In genomic region chr4:137368198-137368597, GRCm38 (mm10) we compare ENCODE assay signal across 11 mouse cellular contexts. TPM values are rescaled to one million over a fixed set of nuclear protein-coding genes. Genes with fewer than 3 reads are reported as not detected.
DNase-seq lines count a peak whose midpoint lies in the region; ATAC-seq and TF ChIP-seq lines count a peak whose summit lies in the region.
"Had no signal": no experiment of that assay in that cellular context is flagged by ENCODE, and none has a peak within 500 bp of the region (broad histone marks: within the 10 kb centered on the region; RNA-seq: fewer than 3 reads in every experiment).

No protein-coding gene starts in this region.

- no peaks in the 10 kb centered on the region for H3K79me2 ChIP-seq in MEL (ENCODE audit: control insufficient read depth, insufficient read depth, low read length, poor library complexity)

- no peak for TF ChIP-seq EP300 in MEL (IDR thresholded peaks at IDR 0.05; ENCODE audit: low read depth in 1 of 2, low read length in 2 of 2)
- TF ChIP-seq EP300 in liver, postnatal 0 days (IDR thresholded peaks at IDR 0.05; ENCODE audit: low read depth): no peak

- TF ChIP-seq CTCF in MEL (IDR thresholded peaks at IDR 0.05 in 2 of 3, conservative IDR thresholded peaks at IDR 0.05 in 1 of 3; ENCODE audit: control insufficient read depth in 1 of 3, insufficient read depth in 1 of 3, low read depth in 2 of 3, low read length in 3 of 3, poor library complexity in 1 of 3, severe bottlenecking in 1 of 3): no peak
- no peak for TF ChIP-seq CTCF in liver, postnatal 0 days (IDR thresholded peaks at IDR 0.05; ENCODE audit: low read depth)

- peak overlapping the region; percentile 15 for H3K4me2 ChIP-seq in kidney, embryonic 16.5 days (replicated peaks; ENCODE audit: low read depth, low read length)
- H3K4me2 ChIP-seq in embryonic facial prominence, embryonic 13.5 days: 0 out of 2 replicates have a peak overlapping the region, but pooled peaks have one; percentile 0
- H3K4me2 ChIP-seq in liver, postnatal 0 days (ENCODE audit: low read depth, low read length): peak overlapping the region; percentile 48

- peaks cover 29% of the 10 kb centered on the region for H3K4me1 ChIP-seq in kidney, embryonic 16.5 days (ENCODE audit: insufficient read depth, low read length)
- H3K4me1 ChIP-seq in MEL (ENCODE audit: control insufficient read depth in 1 of 2, insufficient read depth in 2 of 2, low read length in 2 of 2): peaks cover 8 to 44% of the 10 kb centered on the region in 2 experiments
- H3K4me1 ChIP-seq in embryonic facial prominence, embryonic 13.5 days: peaks cover 22% of the 10 kb centered on the region
- H3K4me1 ChIP-seq in liver, postnatal 0 days (ENCODE audit: insufficient read depth): peaks cover 35% of the 10 kb centered on the region

- H3K9ac ChIP-seq in kidney, embryonic 16.5 days (replicated peaks; ENCODE audit: low read length): 0 out of 2 replicates have a peak overlapping the region, but pooled peaks have one; percentile 38
- H3K9ac ChIP-seq in MEL (ENCODE audit: control insufficient read depth, low read depth, low read length, poor library complexity, severe bottlenecking): peak overlapping the region; percentile 53
- peak overlapping the region; percentile 58; the same call in 1 of the 2 replicates for H3K9ac ChIP-seq in embryonic facial prominence, embryonic 13.5 days
- 0 out of 2 replicates have a peak overlapping the region, but pooled peaks have one; percentile 30 for H3K9ac ChIP-seq in liver, postnatal 0 days (replicated peaks)

- 5% methylated on average over 1 of the region's 1 CpGs for WGBS in kidney, embryonic 16.5 days
- WGBS in embryonic facial prominence, embryonic 13.5 days: 6% methylated on average over 1 of the region's 1 CpGs
- WGBS in liver, postnatal 0 days (ENCODE audit: insufficient replicate concordance): 22% methylated on average over 1 of the region's 1 CpGs

- TF ChIP-seq POLR2A in MEL (IDR thresholded peaks at IDR 0.05; ENCODE audit: control insufficient read depth in 1 of 2, insufficient read depth in 1 of 2, low read depth in 1 of 2, low read length in 2 of 2, poor library complexity in 1 of 2): no peak

- no peak for TF ChIP-seq RAD21 in MEL (IDR thresholded peaks at IDR 0.05; ENCODE audit: low read depth, low read length)

- DNase-seq in kidney, postnatal 10 days: no peak
- peak; percentile 43 for DNase-seq in MEL (ENCODE audit: low read depth, low spot score)
- DNase-seq in liver, postnatal 0 days: no peak
- DNase-seq in cerebellum, postnatal 14 days: no peak
- DNase-seq: cerebellum, adult 9-11 months; layer of hippocampus, postnatal 36 days; right cerebral cortex, postnatal 14 days had no signal

- H3K4me3 ChIP-seq in kidney, embryonic 16.5 days (ENCODE audit: low read length): no peak overlapping the region
- H3K4me3 ChIP-seq in MEL (ENCODE audit: control insufficient read depth in 1 of 2, insufficient read depth in 1 of 2, low read depth in 2 of 2, low read length in 2 of 2): peak overlapping the region; percentile 38 to 54
- no peak overlapping the region for H3K4me3 ChIP-seq in embryonic facial prominence, embryonic 13.5 days
- H3K4me3 ChIP-seq in liver, postnatal 0 days (ENCODE audit: low read depth, low read length): no peak overlapping the region

- H3K27me3 ChIP-seq in kidney, embryonic 16.5 days (ENCODE audit: insufficient read depth, low read length): no peaks in the 10 kb centered on the region
- no peaks in the 10 kb centered on the region for H3K27me3 ChIP-seq in MEL (ENCODE audit: control insufficient read depth in 1 of 2, insufficient read depth in 2 of 2, low read length in 2 of 2)
- no peaks in the 10 kb centered on the region for H3K27me3 ChIP-seq in embryonic facial prominence, embryonic 13.5 days
- no peaks in the 10 kb centered on the region for H3K27me3 ChIP-seq in liver, postnatal 0 days (ENCODE audit: insufficient read depth, low read length)

- H3K9me3 ChIP-seq in kidney, embryonic 16.5 days (ENCODE audit: low read length): no peaks in the 10 kb centered on the region
- no peaks in the 10 kb centered on the region for H3K9me3 ChIP-seq in MEL (replicated peaks; ENCODE audit: insufficient read depth, low read length)
- no peaks in the 10 kb centered on the region for H3K9me3 ChIP-seq in embryonic facial prominence, embryonic 13.5 days
- H3K9me3 ChIP-seq in liver, postnatal 0 days (ENCODE audit: low read length): no peaks in the 10 kb centered on the region

- peak overlapping the region; percentile 84 for H3K27ac ChIP-seq in kidney, embryonic 16.5 days (ENCODE audit: low read length)
- H3K27ac ChIP-seq in MEL (ENCODE audit: control insufficient read depth, low read depth, low read length): peak overlapping the region; percentile 68
- peak overlapping the region; percentile 69 for H3K27ac ChIP-seq in embryonic facial prominence, embryonic 13.5 days
- peak overlapping the region; percentile 89 for H3K27ac ChIP-seq in liver, postnatal 0 days (ENCODE audit: low read depth)

- no peak for ATAC-seq in kidney, embryonic 16.5 days (ENCODE audit: low FRiP score, low TSS enrichment)
- ATAC-seq in embryonic facial prominence, embryonic 13.5 days (ENCODE audit: insufficient number of reproducible peaks, insufficient read depth, low FRiP score, low TSS enrichment, low read depth): no peak
- no peak for ATAC-seq in liver, postnatal 0 days
- ATAC-seq in megakaryocyte progenitor cell, adult 5-6 weeks (replicated peaks; ENCODE audit: poor library complexity): no peak

- H3K36me3 ChIP-seq in kidney, embryonic 16.5 days (ENCODE audit: insufficient read depth, low read length): no peaks in the 10 kb centered on the region
- H3K36me3 ChIP-seq in MEL (ENCODE audit: control insufficient read depth in 1 of 2, insufficient read depth in 2 of 2, low read length in 2 of 2): peaks cover 0 to 18% of the 10 kb centered on the region in 2 experiments; a peak in 2 of 4 replicates
- no peaks in the 10 kb centered on the region for H3K36me3 ChIP-seq in embryonic facial prominence, embryonic 13.5 days
- H3K36me3 ChIP-seq in liver, postnatal 0 days (replicated peaks; ENCODE audit: insufficient read depth, low read length): no peaks in the 10 kb centered on the region

TF ChIP-seq in MEL, 35 proteins besides CTCF, POLR2A, EP300 and RAD21:
- TF ChIP-seq GABPA (IDR thresholded peaks at IDR 0.05; ENCODE audit: low read depth, low read length) (no peak), UBTF (IDR thresholded peaks at IDR 0.05; ENCODE audit: borderline replicate concordance, insufficient read depth, low read depth, low read length) (no peak), ZKSCAN1 (IDR thresholded peaks at IDR 0.05; ENCODE audit: low read depth, low read length) (no peak), USF1 (IDR thresholded peaks at IDR 0.05; ENCODE audit: low read depth, low read length) (no peak), MAX (IDR thresholded peaks at IDR 0.05; ENCODE audit: low read length) (no peak), NELFE (IDR thresholded peaks at IDR 0.05; ENCODE audit: low read depth, low read length) (no peak), CHD2 (IDR thresholded peaks at IDR 0.05; ENCODE audit: low read length) (no peak), ZMIZ1 (IDR thresholded peaks at IDR 0.05; ENCODE audit: low read depth, low read length) (no peak), USF2 (IDR thresholded peaks at IDR 0.05; ENCODE audit: borderline replicate concordance in 1 of 2, insufficient read depth in 1 of 2, low read depth in 1 of 2, low read length in 2 of 2) (no peak), MYB (IDR thresholded peaks at IDR 0.05; ENCODE audit: low read depth, low read length) (no peak), GATA1 (IDR thresholded peaks at IDR 0.05; ENCODE audit: low read depth, low read length) (no peak)

RNA-seq across cellular contexts. Expression of gene Cdc42, which starts 10.7 kb away (rescaled TPM):
- 739 and 758 TPM in 2 replicates for polyA plus RNA-seq in kidney, embryonic 16.5 days (2015; fragmentation: Nextera tagmentation; extraction: Ambion mirVana)
- total RNA-seq in MEL (2012; rRNA removed): 173 and 174 TPM in 2 replicates
- polyA plus RNA-seq in MEL (2012; ENCODE audit: insufficient read depth in 1 of 2, insufficient read length in 2 of 2, low read depth in 1 of 2, low replicate concordance in 2 of 2, missing spikeins in 1 of 2): 100 to 1,000 TPM; 117 to 203 TPM
- 700 and 721 TPM in 2 replicates for polyA plus RNA-seq in embryonic facial prominence, embryonic 13.5 days (2015; fragmentation: Nextera tagmentation; extraction: Ambion mirVana)
- 216 and 227 TPM in 2 replicates for polyA plus RNA-seq in liver, postnatal 0 days (2015; fragmentation: Nextera tagmentation; extraction: Ambion mirVana)
- total RNA-seq in megakaryocyte progenitor cell, adult 5-6 weeks (2015): 610 and 655 TPM in 2 replicates
- total RNA-seq in megakaryocyte progenitor cell, adult 5-6 weeks (2017): 471 and 517 TPM in 2 replicates

RNA-seq across cellular contexts. Expression of gene Cela3a, which starts 41.4 kb away (rescaled TPM):
- not detected in 2 replicates for polyA plus RNA-seq in kidney, embryonic 16.5 days (2015; fragmentation: Nextera tagmentation; extraction: Ambion mirVana)
- total RNA-seq in MEL (2012; rRNA removed): not detected in 2 replicates
- not detected for polyA plus RNA-seq in MEL (2012; ENCODE audit: insufficient read depth in 1 of 2, insufficient read length in 2 of 2, low read depth in 1 of 2, low replicate concordance in 2 of 2, missing spikeins in 1 of 2)
- polyA plus RNA-seq in embryonic facial prominence, embryonic 13.5 days (2015; fragmentation: Nextera tagmentation; extraction: Ambion mirVana): not detected in 2 replicates
- not detected in 2 replicates for polyA plus RNA-seq in liver, postnatal 0 days (2015; fragmentation: Nextera tagmentation; extraction: Ambion mirVana)
- not detected in 2 replicates for total RNA-seq in megakaryocyte progenitor cell, adult 5-6 weeks (2015)
- not detected in 2 replicates for total RNA-seq in megakaryocyte progenitor cell, adult 5-6 weeks (2017)
- total RNA-seq: gastrocnemius, adult 8-10 months; layer of hippocampus, postnatal 36 days had no signal

Comparison
In these comparisons a context has a peak if more than half of its experiments do, and no peak if none do; other contexts are left out.
1. H3K4me3 ChIP-seq: peak in MEL (2 of 2); none in kidney, embryonic 16.5 days (single experiment), embryonic facial prominence, embryonic 13.5 days (single experiment) and liver, postnatal 0 days (single experiment).
2. Peak in every context shown above with its lines, with median percentiles within 50 percentile points of each other: H3K27ac ChIP-seq, H3K4me2 ChIP-seq and H3K9ac ChIP-seq.